Mouse (Mus musculus) cortical plate, adult 2 months (tissue): ENCODE results near the gene Sult2a4. TPM values are rescaled to one million over a fixed set of nuclear protein-coding genes. Genes with fewer than 3 reads are reported as not detected.
"Not testable (repeated sequence)": the region's sequence is repeated elsewhere in the genome, so short reads cannot be mapped to it uniquely, and the experiment has no call there.

Experiments
- H3K27ac ChIP-seq: fragments of 200-500 bp; 2 replicates; pipeline ENCODE4 v1.5.1; 2012; ENCODE audit warnings: low read length, control low read depth, inconsistent platforms; ENCODE audit not compliant: insufficient read depth
- H3K4me1 ChIP-seq: fragments of 200-500 bp; 2 replicates; pipeline ENCODE4 v1.6.1; 2011; ENCODE audit warnings: low read length; ENCODE audit not compliant: control insufficient read depth, insufficient read depth
- H3K4me3 ChIP-seq: fragments of 200-500 bp; 2 replicates; pipeline ENCODE4 v1.5.1; 2011; ENCODE audit warnings: mild to moderate bottlenecking, low read length, control low read depth; ENCODE audit not compliant: insufficient read depth
- CTCF ChIP-seq: fragments of 200-500 bp; IDR thresholded peaks from 2 replicates; pipeline ENCODE4 v1.5.1; 2011; ENCODE audit warnings: mild to moderate bottlenecking, control low read depth, low read length; ENCODE audit not compliant: insufficient read depth; ENCODE audit errors: extremely low read depth
- POLR2A ChIP-seq: fragments of 200-500 bp; IDR thresholded peaks from 2 replicates; pipeline ENCODE4 v1.6.1; 2011; ENCODE audit warnings: mild to moderate bottlenecking, low read length, control low read depth; ENCODE audit not compliant: insufficient read depth; ENCODE audit errors: extremely low read depth
- polyA plus RNA-seq: library from polyadenylated mRNA; depleted of rRNA; stranded (reverse); fragments of >200 nt; gene quantifications from 2 replicates; pipeline ENCODE4 v1.2.3, GENCODE M21; 2012; rRNA removed

The Sult2a4 gene
- polyA plus RNA-seq: not detected in 2 replicates

DNA sequence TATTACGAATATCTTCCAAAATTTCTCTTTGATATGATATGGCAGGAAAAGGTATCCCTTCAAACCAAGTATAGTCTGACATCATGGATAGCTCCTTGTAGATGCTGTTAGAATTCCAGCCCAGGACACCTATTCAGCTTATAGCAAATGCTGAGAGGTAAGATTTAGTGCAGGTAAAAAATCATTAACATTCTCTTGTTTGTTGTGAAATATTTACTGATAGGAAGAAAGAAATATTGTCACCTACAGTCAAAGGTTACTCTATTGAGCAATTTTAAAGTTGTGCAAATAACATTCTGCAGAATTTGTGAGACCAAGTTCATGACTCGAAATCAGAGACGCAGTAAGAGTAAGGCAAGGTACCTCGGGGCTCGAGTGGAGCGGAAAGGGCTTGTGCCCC lies at the start of gene Sult2a4:
Sult2a4 (minus strand) TSS at position 101 of the 400 bp plus-strand sequence.
- H3K4me1 ChIP-seq, H3K4me3 ChIP-seq, H3K27ac ChIP-seq: not testable (repeated sequence)

DNA sequence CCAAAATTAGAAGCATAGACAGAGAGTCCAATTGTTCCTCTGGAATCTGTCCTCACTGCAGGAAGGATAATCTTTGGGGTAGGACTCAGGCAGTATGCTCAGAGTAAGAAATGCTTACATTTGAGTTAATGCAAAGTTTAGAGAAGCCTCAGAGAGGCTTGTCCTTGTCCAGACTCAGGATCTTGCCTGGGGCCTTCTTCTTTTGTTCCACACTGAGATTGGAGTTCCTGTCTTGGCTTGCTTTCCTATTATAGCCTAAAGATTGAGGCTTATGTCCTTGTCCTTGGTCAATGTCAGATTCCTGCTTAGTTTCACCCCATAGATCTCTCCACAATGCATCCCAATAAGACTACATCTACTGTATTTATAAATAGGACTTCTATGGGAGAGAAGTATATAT lies 41.4 kb upstream of the Sult2a4 start:
- not testable (repeated sequence) for H3K4me1 ChIP-seq, H3K27ac ChIP-seq, H3K4me3 ChIP-seq

DNA sequence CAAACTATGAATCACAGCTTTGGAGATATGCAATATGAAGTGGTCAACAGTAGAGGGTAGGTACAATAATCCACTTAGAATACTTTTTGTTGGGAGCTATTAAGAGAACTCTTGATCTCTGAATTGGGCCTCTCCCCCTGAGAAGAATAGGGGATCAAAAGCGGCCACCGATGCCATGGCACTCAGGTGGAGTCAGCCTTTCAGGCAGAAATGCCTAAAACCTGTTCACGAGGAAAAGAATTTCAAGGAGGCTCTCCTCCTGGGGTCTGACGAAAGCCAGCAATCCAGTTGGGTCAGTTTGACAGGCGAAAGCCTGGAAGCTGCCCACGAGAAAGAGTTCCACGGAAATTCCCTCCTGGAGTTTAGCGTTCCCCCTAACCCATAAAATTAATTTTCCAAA lies 23.7 kb upstream of the Sult2a4 start:
- Histone ChIP-seq H3K4me1 (no peaks in the 10 kb centered on the region), H3K4me3 (no peak overlapping the region), H3K27ac (no peak overlapping the region)
- no peak for TF ChIP-seq CTCF
- TF ChIP-seq POLR2A: no peak

DNA sequence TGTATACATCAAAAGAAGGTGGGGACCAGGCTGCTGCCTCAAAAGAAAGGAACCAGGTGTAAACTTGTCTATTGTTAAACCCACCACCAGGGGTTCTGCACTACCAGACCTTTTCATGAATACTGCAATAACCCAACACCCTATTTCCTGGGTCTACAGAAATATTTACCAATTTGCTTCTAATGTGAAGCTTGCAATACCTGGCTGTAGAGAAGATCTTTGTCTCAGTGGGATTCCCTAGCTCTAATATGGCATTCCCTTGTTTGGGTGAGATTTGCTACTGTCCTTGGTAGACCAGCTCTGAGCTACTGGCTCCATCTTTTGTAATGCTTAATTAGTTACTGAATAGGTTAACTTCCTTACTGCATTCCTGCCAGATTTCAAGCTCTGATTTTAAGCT lies 21.3 kb upstream of the Sult2a4 start:
- not testable (repeated sequence) for H3K27ac ChIP-seq, H3K4me1 ChIP-seq, H3K4me3 ChIP-seq

Other genes with a start within 250 kb of the Sult2a4 start
- gene Sult2a1, start 152.2 kb downstream of the Sult2a4 start, polyA plus RNA-seq: not detected in 2 replicates
- not detected in 2 replicates for gene Sult2a3, start 133.4 kb upstream of the Sult2a4 start, polyA plus RNA-seq